Mouse (Mus musculus): ENCODE measurements at regions not wholly inside any gene's neighbourhood (a gene's known extent, or its start where the extent isn't known, plus 50 kb on each side); places are given as distances from the start of the nearest gene placed in this dataset.

DNA sequence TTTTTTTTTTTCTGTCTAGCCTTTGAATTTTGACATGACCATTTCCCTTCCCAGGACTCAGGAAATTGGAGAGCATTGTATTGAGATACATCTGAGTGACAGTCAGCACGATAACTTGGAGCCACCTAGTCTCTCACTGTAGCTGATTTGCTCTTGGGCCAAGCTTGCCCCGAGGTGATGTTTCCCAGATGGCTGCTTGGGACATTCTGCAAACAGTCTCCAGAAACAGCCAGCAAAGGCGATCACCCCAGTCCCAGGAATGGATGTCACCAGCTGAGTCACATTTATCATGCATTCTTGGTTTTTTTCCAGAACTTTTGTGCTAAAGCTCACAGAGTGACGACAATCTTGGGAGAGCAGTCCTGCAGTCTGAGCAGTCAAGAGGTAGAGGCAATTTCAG lies 119.4 kb downstream of the Cog6 start:
- Histone ChIP-seq H3K27me3 (replicated peaks; ENCODE audit: control insufficient read depth, insufficient read depth, low read length) (no peaks in the 10 kb centered on the region), H3K27ac (ENCODE audit: low read length) (no peak overlapping the region), H3K4me2 (ENCODE audit: low read length) (no peak overlapping the region), H3K4me3 (replicated peaks; ENCODE audit: low read length) (no peak overlapping the region), H3K9me3 (ENCODE audit: control insufficient read depth, low read length) (no peaks in the 10 kb centered on the region), H3K4me1 (replicated peaks; ENCODE audit: control insufficient read depth, insufficient read depth, low read length) (no peaks in the 10 kb centered on the region), H3K9ac (replicated peaks; ENCODE audit: low read depth, low read length) (no peak overlapping the region), H3K36me3 (ENCODE audit: control insufficient read depth, insufficient read depth) (no peaks in the 10 kb centered on the region)
- WGBS = 67% methylated on average over 4 of the region's 4 CpGs
- ATAC-seq = no peak

DNA sequence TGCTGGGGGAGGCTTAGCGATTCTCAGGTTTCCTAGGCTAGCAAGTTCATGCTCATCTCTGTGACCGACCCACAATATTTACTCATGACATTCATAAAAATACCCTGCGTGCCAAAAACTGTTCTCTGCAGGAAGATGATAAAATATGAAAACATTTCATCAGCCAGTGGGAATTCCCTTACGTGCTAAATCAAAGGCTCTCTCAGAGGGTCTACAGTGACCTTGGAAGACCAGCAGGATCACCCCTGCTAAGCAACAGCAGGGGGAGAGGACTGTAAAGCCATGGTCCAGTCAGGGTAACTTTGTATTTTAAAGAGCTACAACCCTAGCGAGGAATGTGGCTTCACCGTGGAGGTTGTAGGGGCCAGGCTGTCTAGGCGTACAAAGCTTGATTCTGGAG lies 120.6 kb downstream of the Cog6 start:
- Histone ChIP-seq H3K36me3 (ENCODE audit: control insufficient read depth, insufficient read depth) (no peaks in the 10 kb centered on the region), H3K27ac (ENCODE audit: low read length) (no peak overlapping the region), H3K9me3 (ENCODE audit: control insufficient read depth, low read length) (no peaks in the 10 kb centered on the region), H3K4me3 (replicated peaks; ENCODE audit: low read length) (no peak overlapping the region), H3K9ac (replicated peaks; ENCODE audit: low read depth, low read length) (no peak overlapping the region), H3K4me1 (replicated peaks; ENCODE audit: control insufficient read depth, insufficient read depth, low read length) (0 out of 2 replicates have a peak, but pooled peaks cover 5% of the 10 kb centered on the region), H3K27me3 (replicated peaks; ENCODE audit: control insufficient read depth, insufficient read depth, low read length) (no peaks in the 10 kb centered on the region), H3K4me2 (ENCODE audit: low read length) (no peak overlapping the region)
- ATAC-seq = no peak
- WGBS = 84% methylated on average over 7 of the region's 7 CpGs

DNA sequence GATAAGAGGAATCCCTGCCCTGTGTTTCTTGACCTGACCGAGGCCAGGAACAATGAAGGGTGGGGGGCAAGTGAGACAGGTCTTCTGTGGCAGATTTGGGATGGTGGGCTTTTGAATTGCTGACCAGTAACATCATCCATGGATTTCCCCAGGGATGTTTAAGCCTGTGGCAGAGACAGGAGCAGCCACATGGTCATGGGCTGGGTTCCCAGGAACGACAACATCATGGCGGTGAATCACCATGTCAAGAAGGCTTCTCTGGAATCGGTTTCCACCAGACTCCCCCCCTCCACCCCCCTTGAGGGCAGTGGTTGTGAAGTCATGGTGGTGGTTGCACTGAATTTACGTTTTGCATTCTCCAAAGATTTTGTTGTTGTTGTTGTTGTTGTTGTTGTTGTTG lies 121.3 kb downstream of the Cog6 start:
- Histone ChIP-seq H3K4me2 (ENCODE audit: low read length) (no peak overlapping the region), H3K27ac (ENCODE audit: low read length) (no peak overlapping the region), H3K36me3 (ENCODE audit: control insufficient read depth, insufficient read depth) (no peaks in the 10 kb centered on the region), H3K4me3 (replicated peaks; ENCODE audit: low read length) (no peak overlapping the region), H3K9me3 (ENCODE audit: control insufficient read depth, low read length) (no peaks in the 10 kb centered on the region), H3K27me3 (replicated peaks; ENCODE audit: control insufficient read depth, insufficient read depth, low read length) (no peaks in the 10 kb centered on the region), H3K4me1 (replicated peaks; ENCODE audit: control insufficient read depth, insufficient read depth, low read length) (0 out of 2 replicates have a peak, but pooled peaks cover 5% of the 10 kb centered on the region), H3K9ac (replicated peaks; ENCODE audit: low read depth, low read length) (no peak overlapping the region)
- no peak for ATAC-seq
- WGBS = 90% methylated on average over 5 of the region's 5 CpGs

DNA sequence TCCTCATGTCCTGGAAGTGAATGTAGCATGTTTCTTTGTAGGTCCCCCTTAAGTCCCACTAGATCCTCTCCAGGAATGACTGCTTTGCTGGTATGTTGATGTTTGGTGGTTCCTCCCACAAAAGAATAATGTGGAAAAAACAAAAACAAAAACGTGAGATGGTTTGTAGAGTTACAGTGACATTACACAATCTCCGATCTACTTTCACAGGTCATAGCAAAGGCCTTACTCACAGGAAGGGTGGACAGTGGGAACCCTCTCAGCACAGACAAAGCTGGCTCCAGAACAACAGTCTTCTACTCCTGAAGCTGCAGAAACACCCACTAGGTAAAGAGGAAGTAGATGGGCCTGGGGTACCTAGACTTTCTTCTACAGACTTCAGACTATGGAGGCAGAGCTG lies 122.2 kb downstream of the Cog6 start:
- ATAC-seq = no peak
- WGBS = 90% methylated on average over 2 of the region's 2 CpGs
- H3K36me3 ChIP-seq (ENCODE audit: control insufficient read depth, insufficient read depth) = no peaks in the 10 kb centered on the region
- H3K4me2 ChIP-seq (ENCODE audit: low read length) = no peak overlapping the region
- no peak overlapping the region for H3K4me3 ChIP-seq (replicated peaks; ENCODE audit: low read length)
- H3K9ac ChIP-seq (replicated peaks; ENCODE audit: low read depth, low read length) = no peak overlapping the region
- no peaks in the 10 kb centered on the region for H3K9me3 ChIP-seq (ENCODE audit: control insufficient read depth, low read length)
- no peak overlapping the region for H3K27ac ChIP-seq (ENCODE audit: low read length)
- H3K4me1 ChIP-seq (replicated peaks; ENCODE audit: control insufficient read depth, insufficient read depth, low read length) = 0 out of 2 replicates have a peak, but pooled peaks cover 5% of the 10 kb centered on the region
- H3K27me3 ChIP-seq (replicated peaks; ENCODE audit: control insufficient read depth, insufficient read depth, low read length) = no peaks in the 10 kb centered on the region

DNA sequence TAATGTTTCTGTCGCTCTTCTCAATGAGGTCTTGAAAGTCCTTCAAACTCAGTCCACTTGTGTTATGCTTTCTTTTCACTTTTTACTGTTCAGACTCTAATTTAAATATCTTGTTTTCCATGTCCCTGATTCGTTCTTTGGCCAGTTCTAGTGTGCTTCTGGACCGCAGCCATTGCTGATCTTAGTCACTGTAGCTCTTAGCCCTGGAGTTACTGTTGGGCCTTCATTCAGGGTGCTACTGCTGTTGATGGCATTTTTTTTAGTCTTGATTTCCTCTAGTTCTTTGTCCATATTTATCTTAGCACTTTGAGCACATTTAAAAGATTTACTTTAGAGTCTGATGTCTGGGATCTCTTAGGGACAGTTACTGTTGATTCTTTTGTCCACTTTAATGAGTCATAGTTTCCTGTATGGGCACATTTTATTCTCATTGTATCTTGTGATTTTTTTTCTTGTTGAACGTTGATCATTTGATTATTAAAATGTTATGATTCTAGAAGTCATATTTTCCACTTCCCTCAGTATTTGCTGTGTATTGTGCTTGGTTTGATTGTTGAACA lies 127.8 kb downstream of the Cog6 start:
- no peak overlapping the region for H3K4me3 ChIP-seq (replicated peaks; ENCODE audit: low read length)
- no peaks in the 10 kb centered on the region for H3K9me3 ChIP-seq (ENCODE audit: control insufficient read depth, low read length)
- H3K4me2 ChIP-seq (ENCODE audit: low read length) = no peak overlapping the region
- ATAC-seq = no peak
- no peaks in the 10 kb centered on the region for H3K36me3 ChIP-seq (ENCODE audit: control insufficient read depth, insufficient read depth)
- 0 out of 2 replicates have a peak, but pooled peaks cover 5% of the 10 kb centered on the region for H3K4me1 ChIP-seq (replicated peaks; ENCODE audit: control insufficient read depth, insufficient read depth, low read length)
- H3K27ac ChIP-seq (ENCODE audit: low read length) = no peak overlapping the region
- H3K27me3 ChIP-seq (replicated peaks; ENCODE audit: control insufficient read depth, insufficient read depth, low read length) = no peaks in the 10 kb centered on the region
- H3K9ac ChIP-seq (replicated peaks; ENCODE audit: low read depth, low read length) = no peak overlapping the region
- 74% methylated on average over 4 of the region's 4 CpGs for WGBS

DNA sequence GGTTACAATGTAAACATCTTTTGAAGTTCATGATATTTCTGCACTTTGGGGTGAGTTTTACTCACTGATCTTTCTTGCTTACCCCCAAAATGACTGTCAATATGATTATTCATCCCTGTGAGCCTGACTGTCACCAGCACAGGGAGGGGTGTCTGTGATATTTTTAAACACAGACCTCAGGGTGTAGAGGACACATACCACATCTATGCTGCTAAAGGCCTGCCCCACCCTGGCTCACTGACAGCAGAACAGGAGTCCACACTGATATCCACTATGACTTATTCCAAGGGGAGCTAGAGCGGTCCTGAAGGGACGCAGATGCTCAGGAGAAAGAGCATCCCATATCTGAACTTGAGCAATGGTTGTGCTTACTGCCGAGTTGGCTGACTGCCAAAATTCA lies 135.1 kb downstream of the Cog6 start:
- H3K27me3 ChIP-seq (replicated peaks; ENCODE audit: control insufficient read depth, insufficient read depth, low read length) = no peaks in the 10 kb centered on the region
- no peak overlapping the region for H3K27ac ChIP-seq (ENCODE audit: low read length)
- H3K4me3 ChIP-seq (replicated peaks; ENCODE audit: low read length) = no peak overlapping the region
- 86% methylated on average over 3 of the region's 3 CpGs for WGBS
- H3K9ac ChIP-seq (replicated peaks; ENCODE audit: low read depth, low read length) = no peak overlapping the region
- no peaks in the 10 kb centered on the region for H3K9me3 ChIP-seq (ENCODE audit: control insufficient read depth, low read length)
- ATAC-seq = no peak
- no peaks in the 10 kb centered on the region for H3K4me1 ChIP-seq (replicated peaks; ENCODE audit: control insufficient read depth, insufficient read depth, low read length)
- no peak overlapping the region for H3K4me2 ChIP-seq (ENCODE audit: low read length)
- no peaks in the 10 kb centered on the region for H3K36me3 ChIP-seq (ENCODE audit: control insufficient read depth, insufficient read depth)

DNA sequence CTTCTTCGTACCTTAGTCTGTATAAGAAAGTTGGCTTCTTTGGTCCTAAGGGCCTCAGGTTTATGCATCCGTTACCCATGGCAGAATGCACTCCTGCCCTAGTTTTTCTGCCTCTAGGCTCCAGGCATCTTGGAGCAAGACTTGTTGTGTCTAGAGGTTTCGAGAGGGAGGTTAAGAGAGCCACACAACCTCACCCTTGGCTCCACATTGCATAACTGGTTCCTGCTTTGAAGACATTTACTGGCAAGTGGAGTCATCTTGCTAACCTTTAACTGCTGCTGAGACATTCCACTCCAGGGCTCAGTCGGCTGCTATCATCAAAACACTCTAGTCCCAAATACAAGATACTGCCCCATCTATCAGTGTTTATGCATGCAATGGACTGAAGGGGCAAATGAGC lies 135.9 kb downstream of the Cog6 start:
- H3K4me3 ChIP-seq (replicated peaks; ENCODE audit: low read length) = no peak overlapping the region
- WGBS = 89% methylated on average over 4 of the region's 4 CpGs
- no peak overlapping the region for H3K27ac ChIP-seq (ENCODE audit: low read length)
- no peaks in the 10 kb centered on the region for H3K36me3 ChIP-seq (ENCODE audit: control insufficient read depth, insufficient read depth)
- H3K9ac ChIP-seq (replicated peaks; ENCODE audit: low read depth, low read length) = no peak overlapping the region
- no peaks in the 10 kb centered on the region for H3K9me3 ChIP-seq (ENCODE audit: control insufficient read depth, low read length)
- no peak for ATAC-seq
- no peaks in the 10 kb centered on the region for H3K27me3 ChIP-seq (replicated peaks; ENCODE audit: control insufficient read depth, insufficient read depth, low read length)
- H3K4me2 ChIP-seq (ENCODE audit: low read length) = no peak overlapping the region
- H3K4me1 ChIP-seq (replicated peaks; ENCODE audit: control insufficient read depth, insufficient read depth, low read length) = no peaks in the 10 kb centered on the region

DNA sequence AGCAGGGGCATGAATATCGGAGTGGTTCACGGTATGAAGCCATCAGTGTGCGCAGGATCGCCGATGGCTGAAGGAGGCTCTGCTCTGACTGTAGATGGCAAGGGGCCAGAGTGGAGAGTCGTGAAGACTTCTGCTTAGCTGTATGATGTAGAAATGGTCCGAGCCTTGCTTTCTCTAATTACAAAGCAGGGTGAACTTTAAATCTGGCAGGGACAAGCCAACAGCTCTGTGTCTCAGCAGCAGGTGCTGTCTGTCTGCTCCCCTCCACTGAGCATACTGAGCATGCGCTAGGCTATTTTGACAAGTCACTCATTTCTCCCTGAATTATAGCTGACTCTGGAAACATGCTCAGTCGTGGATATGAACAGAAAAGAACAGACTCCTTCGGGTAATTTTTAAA lies 137.3 kb downstream of the Cog6 start:
- no peak for ATAC-seq
- WGBS = 67% methylated on average over 10 of the region's 10 CpGs
- Histone ChIP-seq H3K36me3 (ENCODE audit: control insufficient read depth, insufficient read depth) (no peaks in the 10 kb centered on the region), H3K4me3 (replicated peaks; ENCODE audit: low read length) (no peak overlapping the region), H3K4me2 (ENCODE audit: low read length) (no peak overlapping the region), H3K9ac (replicated peaks; ENCODE audit: low read depth, low read length) (no peak overlapping the region), H3K9me3 (ENCODE audit: control insufficient read depth, low read length) (no peaks in the 10 kb centered on the region), H3K27ac (ENCODE audit: low read length) (no peak overlapping the region), H3K4me1 (replicated peaks; ENCODE audit: control insufficient read depth, insufficient read depth, low read length) (no peaks in the 10 kb centered on the region), H3K27me3 (replicated peaks; ENCODE audit: control insufficient read depth, insufficient read depth, low read length) (no peaks in the 10 kb centered on the region)

DNA sequence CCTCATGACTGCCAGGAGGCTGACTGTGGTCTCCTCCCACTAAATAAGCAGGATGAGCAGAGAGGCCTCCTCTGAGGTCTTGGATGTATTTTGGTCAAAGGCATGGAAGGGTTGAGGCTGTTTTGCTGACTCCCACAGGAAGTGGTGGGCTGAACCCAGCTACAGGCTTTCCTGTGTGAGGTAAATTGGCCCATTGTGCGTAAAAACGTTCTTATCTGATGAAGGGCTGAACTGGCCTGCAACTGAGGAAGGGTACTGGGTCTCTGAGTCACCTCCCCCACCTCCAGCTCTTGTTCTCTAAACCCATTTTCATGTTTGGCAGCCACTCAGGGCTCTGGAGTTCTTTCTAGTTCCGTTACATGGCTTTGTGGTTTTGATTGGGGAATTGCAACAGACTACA lies 138.7 kb downstream of the Cog6 start:
- WGBS = 67% methylated on average over 3 of the region's 3 CpGs
- Histone ChIP-seq H3K4me2 (ENCODE audit: low read length) (no peak overlapping the region), H3K27ac (ENCODE audit: low read length) (no peak overlapping the region), H3K4me3 (replicated peaks; ENCODE audit: low read length) (no peak overlapping the region), H3K4me1 (replicated peaks; ENCODE audit: control insufficient read depth, insufficient read depth, low read length) (no peaks in the 10 kb centered on the region), H3K36me3 (ENCODE audit: control insufficient read depth, insufficient read depth) (no peaks in the 10 kb centered on the region), H3K9me3 (ENCODE audit: control insufficient read depth, low read length) (no peaks in the 10 kb centered on the region), H3K9ac (replicated peaks; ENCODE audit: low read depth, low read length) (no peak overlapping the region), H3K27me3 (replicated peaks; ENCODE audit: control insufficient read depth, insufficient read depth, low read length) (no peaks in the 10 kb centered on the region)
- ATAC-seq = no peak

DNA sequence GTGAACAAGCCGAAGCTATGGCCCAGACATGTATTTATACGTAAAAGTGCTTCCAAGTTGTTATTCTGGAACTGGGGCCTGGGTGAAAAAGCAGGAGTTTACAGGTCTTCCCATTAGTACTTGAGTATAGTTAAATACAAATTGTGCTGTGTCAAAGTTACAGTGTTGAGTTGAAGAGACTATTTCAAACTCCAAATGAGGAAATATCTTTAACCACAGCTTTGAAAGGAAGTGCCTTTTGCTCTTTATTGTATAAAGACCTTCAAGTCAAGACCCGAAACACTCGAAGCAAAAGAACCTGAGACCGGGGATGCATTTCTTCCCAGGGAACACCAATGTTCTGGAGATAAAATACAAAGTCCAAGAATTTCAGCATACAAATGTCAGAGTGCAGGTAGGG lies 144.8 kb downstream of the Cog6 start:
- no peak overlapping the region for H3K9ac ChIP-seq (replicated peaks; ENCODE audit: low read depth, low read length)
- no peak overlapping the region for H3K27ac ChIP-seq (ENCODE audit: low read length)
- H3K27me3 ChIP-seq (replicated peaks; ENCODE audit: control insufficient read depth, insufficient read depth, low read length) = no peaks in the 10 kb centered on the region
- H3K9me3 ChIP-seq (ENCODE audit: control insufficient read depth, low read length) = no peaks in the 10 kb centered on the region
- WGBS = 93% methylated on average over 5 of the region's 5 CpGs
- H3K4me3 ChIP-seq (replicated peaks; ENCODE audit: low read length) = no peak overlapping the region
- H3K36me3 ChIP-seq (ENCODE audit: control insufficient read depth, insufficient read depth) = no peaks in the 10 kb centered on the region
- no peak for ATAC-seq
- no peaks in the 10 kb centered on the region for H3K4me1 ChIP-seq (replicated peaks; ENCODE audit: control insufficient read depth, insufficient read depth, low read length)
- no peak overlapping the region for H3K4me2 ChIP-seq (ENCODE audit: low read length)

Measured in forebrain, embryonic 16.5 days (tissue).